Mouse (Mus musculus) inflammation-experienced regulatory T-cells, adult 6 months (primary cell): ENCODE data around the gene Sdc4. TPM values are rescaled to one million over a fixed set of nuclear protein-coding genes. Genes with fewer than 3 reads are reported as not detected.

Experiments used
- ATAC-seq: one replicate; pipeline ENCODE4 v1.8.0; 2017
- polyA plus RNA-seq, 3 experiments: library from polyadenylated mRNA; unstranded; fragments of 100-300 nt; shearing (Covaris generic); gene quantifications; one replicate each; pipeline ENCODE4 v1.2.1; 2017

Sdc4 gene
- polyA plus RNA-seq, 3 experiments from 2014 or later, result 12.0 to 42.7 (median 41.8) TPM

GRCm38 (mm10) chr2:164402906-164403305, 40.8 kb downstream of the Sdc4 start, which contains the start of gene Rbpjl:
Rbpjl (plus strand) TSS chr2:164403141.
- ATAC-seq, result peak; percentile 61

- no peak for ATAC-seq
Observed at GRCm38 (mm10) chr2:164396911-164397310, 46.8 kb downstream of the Sdc4 start.

- ATAC-seq, result no peak
Observed at GRCm38 (mm10) chr2:164396076-164396475, 47.6 kb downstream of the Sdc4 start.

GRCm38 (mm10) chr2:164393126-164393525, 50.6 kb downstream of the Sdc4 start:
- no peak for ATAC-seq

GRCm38 (mm10) chr2:164389499-164389898, 54.2 kb downstream of the Sdc4 start:
- ATAC-seq, result peak; percentile 86

- ATAC-seq, result no peak
Observed at GRCm38 (mm10) chr2:164389020-164389419, 54.7 kb downstream of the Sdc4 start, which contains the start of gene Slpi. Slpi (minus strand) TSS chr2:164389095.

- peak; percentile 61 for ATAC-seq
Observed at GRCm38 (mm10) chr2:164386953-164387352, 56.7 kb downstream of the Sdc4 start.

- no peak for ATAC-seq
Observed at GRCm38 (mm10) chr2:164385927-164386763, 57.5 kb downstream of the Sdc4 start.

- ATAC-seq, result no peak
Observed at GRCm38 (mm10) chr2:164383656-164384399, 59.9 kb downstream of the Sdc4 start.

GRCm38 (mm10) chr2:164382971-164383370, 60.7 kb downstream of the Sdc4 start:
- ATAC-seq, result no peak

- ATAC-seq, result no peak
Observed at GRCm38 (mm10) chr2:164381726-164382125, 62.0 kb downstream of the Sdc4 start.

- no peak for ATAC-seq
Observed at GRCm38 (mm10) chr2:164377478-164378426, 65.9 kb downstream of the Sdc4 start.

Other genes with a start within 250 kb of the Sdc4 start
- not detected for gene Wfdc15a, start 243.8 kb downstream of the Sdc4 start, polyA plus RNA-seq
- not detected for gene Wfdc15b, start 222.2 kb downstream of the Sdc4 start, polyA plus RNA-seq
- not detected for gene Svs2, start 205.4 kb downstream of the Sdc4 start, polyA plus RNA-seq
- gene Svs3b, start 187.2 kb downstream of the Sdc4 start, polyA plus RNA-seq, result not detected
- gene Svs4, start 165.4 kb downstream of the Sdc4 start, polyA plus RNA-seq, result not detected
- not detected for gene Svs3a, start 154.6 kb downstream of the Sdc4 start, polyA plus RNA-seq
- not detected for gene Svs6, start 127.1 kb downstream of the Sdc4 start, polyA plus RNA-seq
- not detected for gene Svs5, start 111.1 kb downstream of the Sdc4 start, polyA plus RNA-seq
- gene Slpi, start 54.8 kb downstream of the Sdc4 start, polyA plus RNA-seq, result 1 to 10 TPM; 3.3 to 7.1 (median 3.8) TPM
- not detected for gene Rbpjl, start 40.7 kb downstream of the Sdc4 start, polyA plus RNA-seq
- gene Matn4, start 38.7 kb downstream of the Sdc4 start, polyA plus RNA-seq, result under 1 TPM in 1 of 3 experiments, not detected in 2; 0.21 TPM
- gene Sys1, start 13.1 kb upstream of the Sdc4 start, polyA plus RNA-seq, result 10 to 100 TPM; 10.4 to 35.1 (median 25.4) TPM
- gene Gm20458, start 17.1 kb upstream of the Sdc4 start, polyA plus RNA-seq, result 1 to 10 TPM in 1 of 3 experiments, not detected in 2; 4.5 TPM
- gene Trp53tg5, start 29.8 kb upstream of the Sdc4 start, polyA plus RNA-seq, result not detected
- 1 to 10 TPM; 1.5 to 7.5 (median 7.1) TPM for gene Dbndd2, start 42.2 kb upstream of the Sdc4 start, polyA plus RNA-seq
- 10 to 100 TPM; 13.6 to 36.2 (median 30.9) TPM for gene Pigt, start 53.6 kb upstream of the Sdc4 start, polyA plus RNA-seq
- not detected for gene Wfdc2, start 118.5 kb upstream of the Sdc4 start, polyA plus RNA-seq
- not detected for gene Spint3, start 129.6 kb upstream of the Sdc4 start, polyA plus RNA-seq
- not detected for gene Wfdc6a, start 141.6 kb upstream of the Sdc4 start, polyA plus RNA-seq
- gene Eppin, start 149.7 kb upstream of the Sdc4 start, polyA plus RNA-seq, result not detected
- gene Wfdc6b, start 169.6 kb upstream of the Sdc4 start, polyA plus RNA-seq, result not detected
- not detected for gene Wfdc8, start 169.7 kb upstream of the Sdc4 start, polyA plus RNA-seq
- gene Wfdc16, start 194.9 kb upstream of the Sdc4 start, polyA plus RNA-seq, result not detected
- not detected for gene Wfdc10, start 212.2 kb upstream of the Sdc4 start, polyA plus RNA-seq
- gene Wfdc9, start 212.7 kb upstream of the Sdc4 start, polyA plus RNA-seq, result not detected
- gene Wfdc11, start 230.2 kb upstream of the Sdc4 start, polyA plus RNA-seq, result not detected
- gene Wfdc13, start 241.2 kb upstream of the Sdc4 start, polyA plus RNA-seq, result not detected